Mouse (Mus musculus): Measurements from ENCODE around the gene Robo1.

Robo1 gene

DNA sequence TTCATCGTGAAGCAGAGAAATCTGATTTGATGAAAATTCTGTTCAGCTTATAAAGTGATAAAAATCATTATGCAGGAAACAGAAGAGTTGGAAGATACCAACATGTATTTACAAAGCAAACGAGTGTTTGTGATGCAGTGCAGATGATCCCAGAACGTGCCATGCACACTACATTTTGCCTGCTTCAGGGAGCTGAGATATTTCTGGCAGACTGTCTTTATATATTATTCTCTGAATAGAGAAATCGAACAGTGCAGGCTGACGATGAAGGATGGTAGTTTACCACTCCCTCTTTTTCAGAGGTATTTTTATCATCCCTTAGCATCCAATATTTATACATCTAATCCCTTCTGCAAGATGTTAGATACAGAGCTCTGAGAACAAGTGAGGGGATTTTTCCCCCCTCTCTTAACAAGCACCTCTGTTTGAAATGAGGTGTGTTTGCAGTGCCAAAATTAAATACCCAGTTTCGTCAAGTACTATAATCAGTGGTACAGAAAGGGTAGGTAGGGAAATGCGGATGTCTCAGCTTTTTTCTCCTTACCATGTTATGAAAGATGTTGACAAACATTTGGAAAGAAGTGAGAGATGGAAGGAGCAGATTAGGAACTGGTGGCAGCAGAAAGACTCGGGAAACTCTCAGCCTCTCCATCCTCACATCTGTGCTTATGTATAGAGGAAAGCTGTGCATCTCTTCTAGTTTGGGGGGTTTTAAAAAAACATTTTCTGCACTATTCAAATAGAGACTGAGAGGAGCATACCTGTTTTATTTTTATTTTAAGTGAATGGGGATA, at the start of gene Robo1:
TSS of gene Robo1 (plus strand) at position 770 of the 794 bp plus-strand sequence.
- no peak for DNase-seq

DNA sequence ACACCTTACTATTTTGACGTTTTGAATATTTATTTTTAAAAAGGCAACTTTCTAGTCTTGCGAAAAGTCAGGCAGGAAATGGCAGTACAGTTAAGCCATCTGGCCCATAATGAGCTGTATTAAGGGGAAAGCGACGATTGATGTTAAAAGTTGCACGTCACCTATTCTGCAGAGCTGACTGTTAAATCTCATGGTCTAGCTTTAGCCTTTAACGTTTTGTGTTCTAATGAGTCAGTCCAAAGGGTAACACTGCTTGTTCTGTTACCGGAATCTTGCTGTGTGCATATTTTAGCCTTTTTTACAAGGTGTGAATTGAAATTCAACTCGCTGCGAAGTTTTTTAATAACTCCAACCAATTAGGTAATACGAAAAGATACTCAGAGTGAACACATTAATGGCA, 40.3 kb upstream of the Robo1 start:
- no peak for DNase-seq

DNA sequence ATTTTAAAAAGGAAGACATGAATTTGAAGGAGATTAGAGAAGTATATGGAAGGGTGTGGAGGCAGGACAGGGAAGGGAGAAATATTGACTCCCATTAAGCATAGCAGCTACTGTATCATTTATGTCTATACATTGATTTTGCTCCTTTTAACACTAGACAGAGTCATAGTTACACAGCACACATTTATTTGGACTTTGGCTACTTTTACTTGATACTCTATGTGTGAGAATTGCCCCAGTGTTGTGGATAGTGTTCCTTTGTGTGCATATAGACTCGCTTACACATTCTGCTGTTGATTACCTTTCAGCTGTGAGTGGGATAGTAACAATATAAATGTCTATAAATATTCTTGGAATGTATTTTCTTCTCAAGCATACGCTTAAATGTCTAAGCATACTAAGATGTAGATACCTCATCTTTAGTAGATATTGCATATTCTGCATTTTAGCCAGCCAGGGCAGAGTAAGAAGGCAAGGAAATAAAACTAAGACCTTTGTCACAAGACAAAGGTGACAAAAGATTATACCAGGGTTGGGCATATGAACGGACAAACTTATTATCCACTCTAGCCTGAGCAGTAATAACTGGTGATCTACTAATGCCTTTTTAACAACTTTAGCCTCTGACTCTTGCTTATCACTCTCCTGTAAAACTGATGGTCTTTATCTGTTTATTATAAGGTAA, 31.6 kb upstream of the Robo1 start:
- DNase-seq: no peak

DNA sequence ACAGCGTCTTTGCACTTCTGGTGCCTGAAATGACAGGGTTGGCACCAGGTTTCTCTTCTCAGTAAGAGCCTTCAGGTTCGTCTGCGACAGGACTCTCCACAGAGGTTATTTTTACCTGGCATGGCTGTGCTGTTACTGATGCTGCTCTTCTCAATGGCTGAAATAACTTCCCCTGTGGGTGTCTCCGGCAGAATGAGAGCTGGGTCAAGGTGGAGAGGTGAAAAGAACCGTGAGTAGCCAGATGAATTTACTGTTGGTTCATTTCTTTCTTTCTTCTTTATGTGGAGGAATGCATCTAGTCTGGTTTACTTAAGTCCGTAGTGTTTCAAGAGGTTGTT, 194 bp downstream of the Robo1 start:
- no peak for DNase-seq

DNA sequence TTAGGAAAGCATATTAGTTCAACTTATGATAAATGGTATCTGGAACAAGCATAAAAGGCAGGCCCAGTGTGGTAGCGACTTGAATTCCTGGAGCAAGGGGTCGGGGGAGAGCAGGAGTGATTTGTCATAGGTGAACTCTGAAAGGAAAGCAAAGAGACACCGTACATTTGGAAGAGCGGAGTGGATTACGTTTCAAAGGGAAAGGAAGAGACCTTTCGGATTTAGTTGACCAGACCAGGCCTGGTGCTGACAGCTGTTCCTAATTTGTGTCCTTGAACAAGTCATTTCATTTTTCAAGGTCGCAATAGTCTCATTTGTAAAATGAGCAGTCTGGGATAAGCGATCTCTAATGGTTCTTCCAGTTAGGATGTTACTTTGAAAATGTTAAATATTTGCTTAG, 19.2 kb downstream of the Robo1 start:
- no peak for DNase-seq

DNA sequence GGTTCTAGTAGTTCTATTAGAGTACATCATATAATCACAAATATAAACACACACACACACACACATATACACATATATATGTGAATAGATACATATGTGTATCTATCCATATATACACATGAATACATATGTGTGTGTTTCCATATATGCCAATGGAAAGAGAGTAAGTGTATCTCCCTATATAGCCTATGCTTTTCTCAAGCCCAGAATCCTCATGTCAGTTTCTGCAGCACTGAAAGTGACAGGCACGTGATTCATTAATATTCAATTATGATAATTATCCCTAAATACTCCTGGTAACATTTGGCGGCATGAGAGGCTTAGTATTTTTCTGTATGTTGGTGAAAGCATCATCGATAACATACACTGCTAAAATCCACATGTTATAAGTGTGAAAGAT, 20.5 kb downstream of the Robo1 start:
- DNase-seq: no peak

DNA sequence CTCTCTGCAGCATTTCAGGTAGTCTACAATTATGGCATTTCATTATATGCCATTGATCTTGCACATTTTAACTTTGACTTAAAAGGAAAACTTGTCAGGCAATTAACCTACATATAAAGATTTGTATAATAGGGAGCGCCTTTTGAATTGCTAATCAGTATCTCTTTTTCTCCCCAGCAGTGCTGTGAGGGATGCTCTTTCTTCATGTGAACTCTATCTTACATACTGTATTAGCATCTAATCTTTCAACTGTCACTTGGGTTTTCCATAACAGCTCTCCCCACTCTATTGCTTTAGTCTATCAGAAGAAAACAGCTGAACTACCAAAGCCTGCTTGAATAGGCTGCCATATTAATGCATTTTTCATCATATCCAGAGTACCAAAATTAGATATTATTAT, 29.7 kb downstream of the Robo1 start:
- DNase-seq: no peak

DNA sequence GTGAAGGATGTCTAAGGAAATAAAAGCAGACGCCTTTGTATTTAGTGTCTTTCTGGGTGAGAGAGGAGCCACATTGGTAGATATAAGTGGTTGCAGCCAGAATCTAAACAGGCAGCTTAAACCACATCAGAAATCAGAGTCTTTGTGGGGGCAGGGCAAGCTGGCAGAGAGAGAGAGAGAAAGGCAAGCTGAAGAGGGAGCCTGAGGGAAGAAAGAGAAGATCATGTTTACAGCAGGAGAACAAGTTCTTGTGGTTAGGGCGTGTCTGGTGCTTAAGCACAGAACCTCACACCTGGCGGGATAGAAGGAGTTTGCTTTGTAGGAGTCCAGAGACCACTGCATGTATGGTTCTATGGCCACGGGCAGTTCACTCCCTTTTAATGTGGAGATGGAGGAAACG, 42.3 kb downstream of the Robo1 start:
- DNase-seq: no peak

DNA sequence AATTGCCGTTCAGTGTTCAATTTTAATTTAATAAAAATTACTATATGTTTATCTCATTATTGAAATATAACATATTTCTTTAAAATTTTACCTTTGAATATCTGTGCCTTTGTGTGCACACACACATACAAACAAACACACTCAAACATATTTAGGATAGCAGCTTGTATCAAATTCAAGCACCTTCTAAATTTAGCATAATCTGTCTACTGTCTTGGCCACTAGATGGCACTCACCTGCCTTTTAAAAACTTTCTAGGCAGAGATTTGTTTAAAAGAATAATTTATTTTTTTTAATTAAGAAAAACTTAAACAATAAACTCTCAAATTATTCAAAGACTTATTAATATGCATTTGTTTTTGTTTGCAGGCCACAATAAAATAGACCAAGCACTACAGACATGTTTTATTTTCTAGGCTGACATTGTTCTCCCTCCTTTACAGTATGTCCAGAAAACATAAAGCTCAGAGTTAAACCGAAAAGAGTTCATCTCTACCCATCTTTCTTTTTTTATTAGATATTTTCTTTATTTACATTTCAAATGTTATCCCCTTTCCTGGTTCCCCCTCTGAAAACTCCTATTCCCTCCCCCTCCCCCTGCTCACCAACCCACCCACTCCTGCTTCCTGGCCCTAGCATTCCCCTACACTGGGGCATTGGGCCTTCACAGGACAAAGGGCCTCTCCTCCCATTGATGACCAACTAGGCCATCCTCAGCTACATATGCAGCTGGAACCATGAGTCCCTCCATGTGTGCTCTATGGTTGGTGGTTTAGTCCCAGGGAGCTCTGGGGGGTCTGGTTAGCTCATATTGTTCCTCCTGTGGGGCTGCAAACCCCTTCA, 48.6 kb downstream of the Robo1 start:
- DNase-seq: no peak

DNA sequence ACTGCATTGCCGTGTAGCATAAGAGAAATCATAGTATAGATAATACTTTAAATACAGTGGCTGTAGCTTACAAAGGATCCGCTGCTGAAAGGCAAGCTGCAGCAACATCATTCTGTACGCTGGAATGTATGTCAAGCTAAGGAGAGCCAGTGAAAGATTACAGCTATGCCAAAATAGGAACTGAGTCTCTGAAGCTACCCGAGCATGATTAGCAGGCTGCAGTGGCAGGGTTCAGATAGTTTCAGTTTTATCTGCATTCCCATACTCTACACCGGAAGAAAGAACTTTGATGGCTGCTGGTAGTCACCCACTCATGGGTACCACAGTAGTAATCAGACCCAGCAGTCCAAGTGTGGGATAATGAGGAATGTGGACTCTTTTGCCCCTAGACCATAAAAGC, 68.8 kb downstream of the Robo1 start:
- DNase-seq: no peak

DNA sequence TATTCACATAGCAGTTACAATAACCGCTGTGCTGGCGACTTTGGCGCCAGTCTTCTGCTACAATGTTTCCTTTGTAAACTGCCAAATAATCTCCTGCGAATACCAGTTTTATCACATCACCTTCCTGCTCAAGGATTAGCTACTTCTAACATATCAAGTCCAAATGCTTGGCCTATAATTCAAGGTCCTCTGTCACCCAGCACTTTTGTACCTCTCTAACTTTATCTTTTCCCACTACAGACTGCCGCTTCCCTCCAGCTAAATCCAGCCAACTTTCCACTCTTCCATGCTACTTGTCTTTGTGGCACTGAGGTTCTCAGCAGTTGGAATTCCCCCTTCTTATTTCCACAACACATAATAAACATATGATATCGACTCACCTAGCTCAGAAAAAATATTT, 73.7 kb downstream of the Robo1 start:
- no peak for DNase-seq

DNA sequence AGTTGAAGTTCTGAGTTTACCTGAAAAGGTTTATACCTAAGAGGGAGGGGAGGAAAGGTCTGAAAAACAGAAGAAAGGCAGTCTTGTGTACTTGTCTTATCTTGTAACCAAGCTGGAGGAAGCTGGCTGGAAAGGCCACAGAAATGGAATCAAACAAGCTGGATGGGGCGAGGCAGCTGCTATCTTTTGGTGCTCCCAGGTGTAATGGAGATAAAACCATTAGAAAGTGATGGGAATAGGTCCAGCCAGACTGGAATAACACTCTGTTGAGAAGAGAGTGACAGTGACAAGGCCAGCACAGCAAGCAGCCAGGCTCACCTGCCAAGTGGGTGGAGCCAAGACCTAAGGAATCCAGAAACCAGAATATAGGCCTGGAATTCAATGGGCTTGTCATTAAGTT, 75.5 kb downstream of the Robo1 start:
- DNase-seq: no peak

DNA sequence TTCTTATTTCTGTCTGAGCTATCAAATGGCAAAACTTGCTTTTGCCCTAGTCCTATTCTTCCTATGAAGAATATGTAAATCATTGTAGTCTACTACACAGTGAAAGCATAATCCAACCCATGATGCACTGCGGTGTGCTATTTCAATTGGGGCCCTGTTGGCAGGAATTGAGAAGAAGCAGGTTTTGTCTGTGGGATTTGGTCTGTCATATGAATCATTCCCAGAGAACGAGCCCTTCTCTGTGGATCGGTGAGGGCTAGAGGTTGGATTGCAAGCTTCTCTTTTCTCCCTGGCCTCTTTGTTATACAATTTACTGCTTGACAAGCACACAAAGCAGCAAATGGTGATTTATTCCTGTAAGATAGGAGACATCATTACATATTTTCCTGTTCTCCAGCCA, 85.4 kb downstream of the Robo1 start:
- DNase-seq: no peak

DNA sequence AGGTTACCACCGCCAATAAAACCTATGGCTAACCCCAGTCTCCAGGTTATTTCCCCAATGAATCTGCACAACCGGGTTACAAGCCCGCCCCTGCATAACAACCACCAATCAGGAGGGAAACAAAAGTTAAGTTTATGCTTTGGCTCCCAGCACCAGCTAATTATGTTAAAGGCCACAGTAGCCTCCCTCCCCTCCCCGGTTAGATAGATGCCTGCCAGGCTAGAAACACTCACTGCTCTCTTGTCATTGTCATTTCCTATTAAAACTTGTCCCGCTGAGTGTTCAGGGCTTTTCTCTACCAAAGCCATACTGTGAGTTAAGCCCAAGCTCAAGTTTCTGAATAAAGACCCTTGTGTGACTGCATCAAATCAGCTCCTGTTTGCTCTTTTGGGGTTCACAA, 90.7 kb downstream of the Robo1 start:
- no peak for DNase-seq

DNA sequence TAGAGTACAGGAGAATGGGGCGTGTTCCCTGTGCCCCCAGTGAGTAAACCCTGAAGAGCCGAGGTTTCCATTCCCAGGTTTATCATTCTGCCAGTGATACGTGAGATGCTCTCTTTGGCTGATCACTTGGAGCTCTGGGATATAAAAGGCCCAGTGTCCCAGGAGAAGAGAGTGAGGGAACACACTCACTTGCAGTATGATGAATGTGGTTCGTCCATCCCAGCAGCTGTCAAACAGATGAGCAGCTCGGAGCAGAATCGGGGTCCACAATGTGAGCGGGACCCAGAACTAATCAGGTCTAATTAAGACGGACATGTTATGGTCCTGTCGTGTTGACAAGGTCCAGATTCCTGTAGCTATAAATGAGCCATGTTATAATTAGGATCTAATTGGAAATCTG, 94.3 kb downstream of the Robo1 start:
- no peak for DNase-seq

DNA sequence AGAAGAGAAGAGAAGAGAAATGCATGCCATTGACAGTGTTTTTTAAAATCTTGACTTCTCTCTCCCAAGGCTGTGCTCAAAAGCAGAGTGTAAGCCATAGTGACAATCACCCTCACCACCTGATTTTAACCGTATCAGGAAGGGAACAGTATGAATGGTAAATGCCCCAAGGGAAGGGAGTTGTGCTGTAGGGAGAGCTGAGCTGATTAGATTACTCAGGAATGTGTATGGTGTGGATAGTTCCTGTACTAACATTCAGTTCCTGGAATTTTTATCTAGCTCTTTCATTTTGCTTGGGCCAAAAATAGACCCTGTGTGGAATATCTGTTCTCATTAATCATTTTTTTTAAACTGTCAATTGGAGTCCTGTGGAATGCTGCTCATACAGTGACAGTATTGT, 101.7 kb downstream of the Robo1 start:
- no peak for DNase-seq

DNA sequence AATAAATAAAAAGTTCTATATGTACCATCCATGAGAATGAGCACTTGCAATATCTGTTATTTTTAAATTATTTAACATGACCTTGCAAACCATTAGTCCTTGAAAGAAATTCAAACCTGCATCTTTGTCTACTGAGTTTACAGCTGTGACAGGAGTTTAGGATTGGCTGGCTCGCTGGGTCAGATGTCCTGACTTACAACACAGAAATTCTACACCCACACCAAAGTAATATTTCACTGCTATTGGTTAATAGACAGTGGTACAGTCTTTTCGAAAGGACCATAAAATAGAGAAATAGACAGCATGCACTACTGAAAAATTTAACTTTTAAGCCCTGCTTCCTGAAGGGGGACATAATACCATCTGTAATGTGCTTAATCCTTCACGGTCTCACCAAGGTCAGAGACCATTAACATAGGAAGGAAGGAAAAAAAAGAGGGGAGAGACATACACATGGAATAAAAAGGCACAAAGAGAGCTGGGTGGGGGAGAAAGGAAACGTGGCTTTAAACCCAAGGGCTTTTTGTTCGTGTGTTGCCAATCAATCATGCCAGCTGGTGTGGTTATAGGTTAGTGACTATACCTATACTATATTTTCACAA, 103.7 kb downstream of the Robo1 start:
- no peak for DNase-seq

DNA sequence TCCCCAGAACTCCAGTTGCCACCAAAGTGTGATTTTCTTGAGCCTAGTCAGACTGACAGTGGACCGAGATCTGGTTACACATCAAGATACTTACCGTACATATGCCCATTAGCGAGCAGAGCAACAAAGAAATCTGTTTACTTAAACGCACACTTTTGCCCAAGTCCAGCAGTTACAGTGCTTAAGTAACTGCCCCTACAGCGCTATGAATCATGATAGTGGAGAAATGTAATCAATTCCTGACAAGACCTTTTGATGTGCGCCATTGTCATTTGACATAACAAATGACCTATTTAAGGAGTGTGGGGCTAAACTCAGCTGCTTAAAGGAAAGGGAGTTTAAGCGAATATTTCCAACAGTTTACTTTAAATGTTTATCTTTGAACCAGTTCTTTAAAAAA, 104.8 kb downstream of the Robo1 start:
- DNase-seq: no peak

DNA sequence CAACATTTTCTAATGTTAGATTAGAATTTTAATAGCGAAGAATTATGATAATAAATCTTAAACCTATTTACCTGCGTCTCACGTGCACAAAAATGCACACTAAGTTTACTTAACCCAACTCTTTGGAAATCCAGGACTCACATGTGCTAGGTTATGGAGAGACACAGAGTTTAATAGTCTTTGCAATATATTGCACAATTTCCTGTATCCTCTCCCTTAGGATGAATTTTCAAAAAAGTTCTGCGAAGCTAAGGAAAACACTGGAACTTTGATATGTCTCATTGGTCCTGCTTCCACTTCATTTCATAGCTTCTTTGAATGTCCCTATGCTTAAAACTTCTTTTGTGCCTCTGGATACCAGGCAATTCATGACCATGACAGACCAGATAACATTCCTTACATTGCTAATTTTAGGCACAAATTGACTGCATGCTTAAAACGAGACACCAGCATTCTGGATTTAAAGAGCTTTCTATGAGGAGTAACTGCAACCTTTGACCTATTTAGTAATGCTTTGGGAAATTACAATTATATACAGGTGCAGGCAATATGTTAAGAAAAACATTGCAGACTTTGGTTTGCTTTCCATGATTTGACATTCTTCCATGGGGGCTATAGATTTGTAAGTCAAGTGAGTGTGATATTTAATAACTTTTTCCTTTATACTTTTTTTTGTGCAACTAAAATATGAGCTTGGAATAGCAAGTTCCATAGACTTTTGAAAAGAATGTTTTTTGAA, 111.4 kb downstream of the Robo1 start:
- no peak for DNase-seq

DNA sequence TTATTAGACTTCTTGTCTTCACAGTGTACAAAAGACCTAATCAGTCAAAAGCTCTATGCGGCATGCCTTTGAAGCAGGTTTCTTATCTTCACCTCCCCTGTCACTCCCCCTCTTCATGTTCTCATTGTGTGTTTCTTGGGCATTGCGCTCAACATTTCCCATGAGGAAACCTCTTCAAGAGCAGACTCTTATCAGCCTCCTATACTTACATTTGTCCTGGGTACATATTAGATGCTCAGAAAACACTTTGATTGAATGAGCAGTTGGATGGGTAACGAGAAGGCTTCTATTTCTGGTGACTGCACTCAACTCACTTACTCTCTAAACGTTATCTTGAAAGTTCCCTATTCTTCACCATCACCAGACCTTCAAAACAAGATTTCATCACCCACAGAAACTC, 114.3 kb downstream of the Robo1 start:
- no peak for DNase-seq

DNA sequence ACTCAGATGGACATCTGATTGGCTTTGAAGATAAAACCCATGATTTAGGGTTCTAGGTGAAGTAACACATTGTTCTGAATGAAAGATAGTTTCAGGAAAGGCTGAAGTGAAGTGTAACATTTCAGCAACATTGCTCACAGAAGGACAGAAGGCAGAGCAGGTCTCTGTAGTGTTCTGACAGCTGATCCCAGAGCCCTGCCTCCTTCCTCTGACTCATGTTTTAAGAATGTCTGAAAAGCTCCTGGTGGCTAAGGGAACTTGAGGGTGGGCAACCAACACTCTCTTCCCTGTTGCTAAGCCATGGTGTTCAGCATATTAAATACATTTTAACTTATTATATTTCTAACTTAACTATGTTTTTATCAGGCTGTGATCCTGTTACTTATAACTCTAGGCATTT, 126.3 kb downstream of the Robo1 start:
- DNase-seq: no peak

DNA sequence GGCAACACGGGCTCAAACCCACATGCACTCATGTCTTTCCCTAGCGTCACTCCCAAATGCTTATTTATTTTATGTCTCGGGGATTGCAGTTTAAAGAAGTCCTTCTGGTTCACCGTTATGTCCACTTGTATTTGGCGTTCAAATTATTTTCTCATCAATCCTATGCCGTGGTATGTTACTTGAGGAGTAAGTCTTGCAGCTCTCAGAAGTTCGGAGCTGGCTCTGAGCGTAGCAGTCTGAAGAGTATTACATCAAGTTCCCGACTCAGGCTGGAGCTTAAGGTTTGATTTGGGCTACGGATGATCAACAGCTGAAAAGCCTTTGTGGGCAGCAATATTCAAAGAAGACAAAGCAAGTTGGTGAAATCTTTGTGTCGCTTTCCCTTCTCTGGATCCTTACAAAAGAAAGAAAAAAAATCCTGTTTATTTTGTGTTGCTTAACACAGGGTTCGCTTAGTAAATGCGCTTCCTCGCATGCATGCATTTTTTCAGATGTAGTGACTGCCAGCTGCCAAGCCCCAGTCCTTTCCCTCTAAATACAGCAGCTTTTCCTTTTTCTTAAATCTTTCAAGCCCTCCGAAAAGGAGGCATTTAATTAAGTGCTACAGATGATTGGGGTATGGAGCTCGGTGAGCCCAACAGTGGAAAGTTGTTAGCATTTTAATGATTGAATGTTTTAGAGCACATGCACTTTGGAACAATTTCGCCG, 136.5 kb downstream of the Robo1 start:
- DNase-seq: no peak
